Mouse (Mus musculus) monocyte, adult 2 months (primary cell): ENCODE results near the gene Chpf2.

Experiments used
- DNase-seq, 2 experiments: peaks; one replicate each; pipeline ENCODE4 v3.0.0; 2022; ENCODE audit warnings: low spot score in 2 of 2, low read depth in 1 of 2

Gene Chpf2

GRCm38 (mm10) chr5:24638131-24638530 is 51.6 kb downstream of the Chpf2 start:
- DNase-seq, result no peak

GRCm38 (mm10) chr5:24639081-24639480 is 52.5 kb downstream of the Chpf2 start:
- no peak for DNase-seq
